Mouse (Mus musculus) liver, adult 2 months (tissue): Measurements from ENCODE around the gene Pmm2. TPM values are rescaled to one million over a fixed set of nuclear protein-coding genes. Genes with fewer than 3 reads are reported as not detected.
A peak's percentile ranks its signal among the peaks of the same experiment; 100 is the strongest.

Experiments
- DNase-seq: peaks from one replicate; pipeline ENCODE4 v3.0.0-alpha.2; 2011; ENCODE audit warnings: low read depth, low spot score; ENCODE audit errors: extremely low read depth
- H3K27ac ChIP-seq: fragments of 200-500 bp; replicated peaks from 2 replicates; pipeline ENCODE4 v1.5.1; 2012; ENCODE audit warnings: low read depth, mild to moderate bottlenecking, control low read depth, inconsistent platforms, low read length; ENCODE audit not compliant: insufficient read depth
- H3K27me3 ChIP-seq: fragments of 200-500 bp; 2 replicates; pipeline ENCODE4 v1.6.1; 2012; ENCODE audit warnings: mild to moderate bottlenecking, moderate library complexity, low read length, inconsistent platforms; ENCODE audit not compliant: control insufficient read depth, insufficient read depth
- H3K36me3 ChIP-seq: fragments of 200-500 bp; 2 replicates; pipeline ENCODE4 v1.6.1; 2012; ENCODE audit warnings: low read length, inconsistent platforms; ENCODE audit not compliant: control insufficient read depth, insufficient read depth
- H3K4me1 ChIP-seq: fragments of 200-500 bp; 2 replicates; pipeline ENCODE4 v1.6.1; 2011; ENCODE audit warnings: low read length; ENCODE audit not compliant: control insufficient read depth, insufficient read depth
- H3K4me3 ChIP-seq: fragments of 200-500 bp; 2 replicates; pipeline ENCODE4 v1.5.1; 2011; ENCODE audit warnings: low read depth, mild to moderate bottlenecking, control low read depth, low read length, moderate library complexity; ENCODE audit not compliant: insufficient read depth
- H3K79me2 ChIP-seq: fragments of 200-500 bp; 2 replicates; pipeline ENCODE4 v1.6.1; 2012; ENCODE audit warnings: inconsistent platforms, mild to moderate bottlenecking, low read length, moderate library complexity; ENCODE audit not compliant: control insufficient read depth, insufficient read depth
- H3K9ac ChIP-seq: fragments of 200-500 bp; 2 replicates; pipeline ENCODE4 v1.6.1; 2012; ENCODE audit warnings: low read depth, mild to moderate bottlenecking, control low read depth, inconsistent platforms, low read length
- CTCF ChIP-seq: fragments of 200-500 bp; IDR thresholded peaks from 2 replicates; pipeline ENCODE4 v1.5.1; 2011; ENCODE audit warnings: low read depth, low read length, control low read depth
- POLR2A ChIP-seq: fragments of 200-500 bp; IDR thresholded peaks from 2 replicates; pipeline ENCODE4 v1.6.1; 2011; ENCODE audit warnings: low read length, control low read depth; ENCODE audit not compliant: insufficient read depth; ENCODE audit errors: extremely low read depth
- WGBS: fragments of 180-500 bp; shearing (Covaris S2); methylation state at CpG from one replicate; pipeline ENCODE4 v1.1.7; 2018; 5-methylcytosine and 5-hydroxymethylcytosine counted together
- polyA plus RNA-seq: library from polyadenylated mRNA; depleted of rRNA; stranded (reverse); fragments of >200 nt; gene quantifications from 2 replicates; pipeline ENCODE4 v1.2.3, GENCODE M21; 2012
- total RNA-seq: library from RNA; depleted of rRNA; stranded (reverse); fragments of >200 nt; gene quantifications from 2 replicates; pipeline ENCODE4 v1.2.3, GENCODE M21; 2014

Pmm2 gene
- total and polyA plus RNA-seq, 2 experiments, result 27.9 to 65.2 TPM

GRCm38 (mm10) chr16:8658764-8659163, 21.3 kb downstream of the Pmm2 start:
- Histone ChIP-seq H3K4me3 (no peak overlapping the region), H3K27ac (peak overlapping the region; percentile 61), H3K9ac (no peak overlapping the region), H3K4me1 (peaks cover 25% of the 10 kb centered on the region), H3K36me3 (peaks cover 11% of the 10 kb centered on the region), H3K79me2 (no peaks in the 10 kb centered on the region), H3K27me3 (no peaks in the 10 kb centered on the region)
- TF ChIP-seq CTCF (no peak), POLR2A (no peak)
- DNase-seq, result peak; percentile 78
- WGBS, result 38% methylated on average over 4 of the region's 4 CpGs

- no peaks in the 10 kb centered on the region for H3K27me3 ChIP-seq
- H3K9ac ChIP-seq, result no peak overlapping the region
- WGBS, result 66% methylated on average over 2 of the region's 2 CpGs
- peaks cover 50% of the 10 kb centered on the region for H3K4me1 ChIP-seq
- H3K36me3 ChIP-seq, result peaks cover 11% of the 10 kb centered on the region
- no peak overlapping the region for H3K4me3 ChIP-seq
- TF ChIP-seq POLR2A (no peak), CTCF (no peak)
- no peak for DNase-seq
- H3K79me2 ChIP-seq, result peaks cover 25% of the 10 kb centered on the region
- H3K27ac ChIP-seq, result no peak overlapping the region
Observed at GRCm38 (mm10) chr16:8663022-8663421, 25.5 kb downstream of the Pmm2 start.

- H3K36me3 ChIP-seq, result peaks cover 11% of the 10 kb centered on the region
- 82% methylated on average over 24 of the region's 24 CpGs for WGBS
- H3K79me2 ChIP-seq, result peaks cover 32% of the 10 kb centered on the region
- no peak overlapping the region for H3K4me3 ChIP-seq
- TF ChIP-seq CTCF (no peak), POLR2A (no peak)
- H3K9ac ChIP-seq, result no peak overlapping the region
- no peak overlapping the region for H3K27ac ChIP-seq
- peaks cover 47% of the 10 kb centered on the region for H3K4me1 ChIP-seq
- DNase-seq, result no peak
- no peaks in the 10 kb centered on the region for H3K27me3 ChIP-seq
Observed at GRCm38 (mm10) chr16:8663606-8664539, 26.4 kb downstream of the Pmm2 start.

- Histone ChIP-seq H3K9ac (no peak overlapping the region), H3K4me3 (no peak overlapping the region), H3K27ac (no peak overlapping the region), H3K79me2 (peaks cover 47% of the 10 kb centered on the region), H3K4me1 (peaks cover 45% of the 10 kb centered on the region), H3K27me3 (no peaks in the 10 kb centered on the region), H3K36me3 (peaks cover 4% of the 10 kb centered on the region)
- DNase-seq, result no peak
- WGBS, result 67% methylated on average over 5 of the region's 5 CpGs
- TF ChIP-seq CTCF, result no peak
- no peak for TF ChIP-seq POLR2A
Observed at GRCm38 (mm10) chr16:8665367-8665766, 27.9 kb downstream of the Pmm2 start.

- TF ChIP-seq CTCF (no peak), POLR2A (no peak)
- Histone ChIP-seq H3K36me3 (peaks cover 4% of the 10 kb centered on the region), H3K9ac (no peak overlapping the region), H3K27ac (no peak overlapping the region), H3K27me3 (no peaks in the 10 kb centered on the region), H3K4me3 (no peak overlapping the region), H3K4me1 (peaks cover 51% of the 10 kb centered on the region), H3K79me2 (peaks cover 56% of the 10 kb centered on the region)
- DNase-seq, result no peak
- WGBS, result 37% methylated on average over 2 of the region's 2 CpGs
Observed at GRCm38 (mm10) chr16:8666452-8666851, 29.0 kb downstream of the Pmm2 start.

- WGBS, result 24% methylated on average over 7 of the region's 7 CpGs
- Histone ChIP-seq H3K9ac (no peak overlapping the region), H3K4me1 (peaks cover 51% of the 10 kb centered on the region), H3K4me3 (no peak overlapping the region), H3K27ac (peak overlapping the region; percentile 6; the same call in 1 of the 2 replicates), H3K27me3 (no peaks in the 10 kb centered on the region), H3K36me3 (peaks cover 4% of the 10 kb centered on the region), H3K79me2 (peaks cover 56% of the 10 kb centered on the region)
- TF ChIP-seq CTCF (no peak), POLR2A (no peak)
- peak; percentile 55 for DNase-seq
Observed at GRCm38 (mm10) chr16:8667261-8667660, 29.8 kb downstream of the Pmm2 start.
